Mouse (Mus musculus): ENCODE measurements around the gene Hsf3.
A peak's percentile ranks its signal among the peaks of the same experiment; 100 is the strongest.
"Not testable (repeated sequence)": the region's sequence is repeated elsewhere in the genome, so short reads cannot be mapped to it uniquely, and the experiment has no call there.

The Hsf3 gene

DNA sequence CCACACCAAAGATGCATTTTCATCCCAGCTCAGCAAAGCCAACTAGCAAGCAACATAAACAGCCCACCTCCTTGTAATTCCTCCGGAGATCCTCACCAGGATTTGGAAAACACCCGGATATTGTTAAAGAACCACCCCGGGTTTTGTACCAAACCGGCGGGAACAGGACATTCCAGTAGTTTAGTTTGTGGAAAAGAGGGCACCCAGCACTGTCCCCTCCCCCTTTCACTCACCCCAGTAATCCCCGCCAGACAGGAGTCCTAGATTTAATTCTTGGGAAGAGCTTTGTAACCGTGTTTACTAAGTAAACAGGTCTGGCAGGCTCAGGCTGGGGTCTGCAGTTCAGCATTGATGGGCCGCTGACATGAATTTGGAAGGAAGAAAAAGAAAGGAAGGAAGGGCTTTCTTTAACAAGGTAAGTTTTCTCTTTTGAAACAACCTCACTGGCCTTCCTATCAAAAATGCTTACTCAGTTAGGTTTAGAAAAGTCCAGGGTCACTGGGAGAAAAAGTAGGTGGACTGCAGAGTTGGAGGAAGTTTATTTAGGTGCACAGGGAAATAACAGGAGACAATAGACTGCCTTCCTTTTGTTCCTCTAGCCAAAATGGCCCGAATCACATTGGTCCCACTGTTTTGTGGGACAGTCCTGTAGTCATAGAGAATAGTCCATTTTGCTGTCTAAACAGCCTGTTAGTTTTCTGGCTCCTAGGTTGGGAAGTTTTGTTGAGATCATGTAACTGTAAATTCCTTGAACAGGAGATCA, at the start of gene Hsf3:
Hsf3 (minus strand) TSS at position 94 of the 763 bp plus-strand sequence.
- DNase-seq (ENCODE audit: low spot score): no peak

DNA sequence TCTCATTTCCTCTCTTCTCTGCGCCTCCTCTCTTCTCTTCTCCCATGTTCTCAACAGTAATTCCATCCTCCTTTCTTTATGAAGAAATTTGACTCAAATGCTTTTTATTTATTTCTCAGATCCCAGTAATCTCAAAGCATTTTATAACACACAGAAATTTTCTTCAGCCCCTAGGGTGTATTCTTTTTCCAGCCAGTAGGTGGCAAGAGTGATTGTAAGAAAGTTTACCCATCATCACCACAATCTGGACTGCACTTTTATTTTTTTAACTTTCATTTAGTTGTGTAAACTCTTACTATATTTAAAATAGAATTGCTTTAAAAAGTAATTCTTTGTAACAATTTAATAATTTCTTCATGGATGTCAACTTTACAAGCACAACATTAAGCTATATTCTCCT, 45.5 kb upstream of the Hsf3 start:
- DNase-seq (ENCODE audit: low spot score): no peak

DNA sequence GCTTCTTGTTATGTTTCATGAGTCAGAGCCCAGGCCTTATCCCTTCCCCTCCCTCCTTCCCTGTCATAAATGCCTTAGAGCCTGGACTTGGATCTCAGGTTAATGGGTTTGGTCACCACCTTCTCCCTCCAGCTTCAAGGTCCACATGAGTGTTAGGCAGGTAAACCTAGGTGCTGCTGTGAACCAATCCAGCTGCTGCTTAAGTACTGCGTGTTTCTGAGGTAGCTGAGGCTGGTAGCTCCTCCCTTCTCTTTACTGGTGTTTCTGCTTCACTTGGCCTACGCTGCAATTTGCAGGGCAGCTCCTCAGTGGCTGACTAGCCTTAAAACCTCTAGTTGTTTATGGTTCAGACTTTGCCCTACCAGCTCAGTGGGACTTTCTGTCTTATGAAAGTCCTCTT, 945 bp downstream of the Hsf3 start, which contains the start of gene Heph:
Heph (plus strand) TSS at position 211 of the 400 bp plus-strand sequence.
- no peak for DNase-seq (ENCODE audit: low spot score)

DNA sequence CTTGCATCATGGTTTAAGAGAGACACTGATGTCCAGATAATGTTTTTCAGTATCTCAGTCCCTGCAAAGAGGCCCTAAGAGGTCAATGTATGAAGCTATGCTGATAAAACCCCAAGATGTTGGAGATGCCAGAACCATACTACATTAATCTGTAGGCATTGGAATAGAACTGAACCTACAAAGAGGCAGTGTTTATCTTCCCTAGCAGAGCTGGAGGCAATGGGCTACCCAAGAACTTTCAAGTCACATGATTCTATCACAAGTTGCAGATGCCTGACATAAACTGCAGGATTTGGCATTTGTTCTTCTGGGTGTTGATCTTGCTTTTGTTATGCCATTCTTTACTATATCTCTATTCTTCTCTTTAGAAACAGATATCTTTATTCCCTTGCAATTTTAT, 36.7 kb downstream of the Hsf3 start:
- DNase-seq (ENCODE audit: low spot score): no peak

DNA sequence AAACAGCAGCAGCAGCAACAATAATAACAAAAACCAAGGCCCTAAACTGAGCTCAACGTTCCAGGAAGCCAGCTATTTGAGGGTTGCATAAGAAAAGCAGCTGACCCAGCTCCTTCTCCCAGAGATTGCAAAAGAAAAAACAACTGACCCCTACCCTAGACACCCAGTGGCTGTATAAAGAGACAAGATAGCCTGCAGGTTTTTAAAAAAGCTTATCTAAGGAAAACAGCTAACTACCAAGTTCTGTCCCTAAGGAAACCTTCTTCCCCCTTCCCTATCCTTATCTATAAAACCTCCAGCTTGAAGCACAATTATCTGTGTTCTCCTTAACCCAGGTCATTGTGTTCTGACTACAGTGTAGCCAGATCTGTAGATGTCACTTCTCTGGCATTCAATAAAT, 38.4 kb downstream of the Hsf3 start:
- peak; percentile 8 for DNase-seq (ENCODE audit: low spot score)

DNA sequence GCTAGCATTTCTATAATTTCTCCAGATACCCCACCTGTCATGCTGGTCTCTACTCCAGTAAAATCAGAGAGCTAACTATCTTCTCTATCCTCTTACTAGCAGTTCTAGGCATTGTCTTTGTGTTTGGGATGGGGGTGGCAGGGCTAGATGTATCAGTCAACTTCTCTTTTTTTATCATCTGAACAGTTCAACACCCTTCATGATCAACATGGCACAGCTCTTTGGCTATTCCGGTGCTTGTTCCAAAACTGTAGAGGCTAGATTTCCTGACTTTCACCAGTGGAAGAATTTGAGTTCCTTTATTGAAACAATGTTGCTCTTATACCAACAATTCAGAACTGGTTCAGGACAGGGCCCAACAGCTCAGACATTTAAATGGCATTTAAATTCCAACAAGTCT, 39.1 kb downstream of the Hsf3 start:
- no peak for DNase-seq (ENCODE audit: low spot score)

DNA sequence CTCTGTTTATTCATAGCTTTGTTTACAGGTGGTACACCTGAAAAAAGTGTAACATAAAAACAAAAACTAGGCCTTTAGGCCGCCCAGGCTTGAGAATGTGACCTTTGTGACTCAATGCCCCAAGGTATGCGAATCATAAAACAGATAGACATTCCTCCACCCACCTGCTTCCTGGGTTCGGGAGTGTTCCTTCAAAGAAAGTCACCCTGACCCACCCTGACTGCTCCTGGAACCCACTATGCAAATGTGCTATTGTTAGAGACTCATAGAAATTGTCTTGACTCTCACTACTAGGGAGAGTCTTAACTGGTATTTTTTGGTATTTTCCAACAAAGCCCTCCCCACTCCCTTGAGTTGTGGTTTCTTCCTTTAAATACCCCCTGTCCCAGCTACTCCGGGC, 40.7 kb downstream of the Hsf3 start:
- not testable (repeated sequence) for DNase-seq (ENCODE audit: low spot score)

DNA sequence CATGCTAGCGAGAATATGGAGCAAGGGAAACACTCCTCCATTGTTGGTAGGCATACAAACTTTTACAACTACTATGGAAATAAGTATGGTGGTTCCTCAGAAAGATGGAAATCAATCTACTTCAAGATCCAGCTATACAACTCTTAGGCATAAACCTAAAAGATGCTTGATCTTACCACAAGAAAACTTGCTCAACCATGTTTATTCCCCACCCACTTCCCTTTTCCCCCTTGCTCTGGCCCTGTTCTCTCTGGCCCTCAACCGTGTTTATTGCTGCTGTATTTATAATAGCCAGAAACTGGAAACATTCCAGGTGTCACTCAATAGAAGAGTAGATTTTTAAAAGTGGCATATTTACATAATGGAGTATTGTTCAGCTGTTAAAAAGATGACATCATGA, 117.0 kb downstream of the Hsf3 start:
- DNase-seq (ENCODE audit: low spot score): no peak

DNA sequence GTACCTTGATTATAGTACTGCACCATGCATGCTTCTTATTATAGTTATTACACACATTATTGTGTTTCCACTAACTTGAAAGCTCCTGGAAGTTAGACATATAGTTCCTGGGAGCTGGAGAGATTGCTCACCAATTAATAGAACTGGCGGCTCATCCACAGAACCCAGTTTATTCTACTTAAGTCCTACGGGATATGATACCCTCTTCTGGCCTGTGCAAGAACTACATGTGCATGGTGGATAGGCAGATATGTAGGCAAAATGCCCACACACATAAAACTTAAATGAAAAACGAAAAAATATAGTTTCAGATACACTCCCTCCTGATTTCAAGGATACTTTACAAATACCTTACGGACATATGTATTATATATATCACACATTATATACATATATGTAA, 126.3 kb downstream of the Hsf3 start:
- no peak for DNase-seq (ENCODE audit: low spot score)

DNA sequence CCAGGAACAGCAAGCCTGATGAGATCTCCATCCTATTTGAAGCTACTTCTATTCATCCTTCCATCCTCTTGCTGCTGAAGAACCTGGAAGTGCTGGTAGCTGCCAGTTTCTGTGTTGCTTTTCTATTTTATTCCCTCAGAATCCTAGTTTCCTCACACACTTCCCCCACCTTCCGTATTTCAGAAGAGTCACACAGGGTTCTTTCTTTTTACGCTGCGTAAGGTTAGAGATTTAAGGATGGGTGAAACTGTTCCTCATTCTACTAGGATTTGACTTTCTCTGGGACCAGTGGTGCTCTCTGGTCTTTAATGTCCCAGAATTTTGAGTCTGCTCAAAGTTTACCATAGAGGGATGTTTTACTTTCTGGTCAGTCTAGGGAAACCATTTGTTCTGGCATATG, 162.8 kb downstream of the Hsf3 start, which contains the start of gene Vsig4:
Vsig4 (minus strand) TSS at position 101 of the 400 bp plus-strand sequence.
- DNase-seq (ENCODE audit: low spot score): no peak

DNA sequence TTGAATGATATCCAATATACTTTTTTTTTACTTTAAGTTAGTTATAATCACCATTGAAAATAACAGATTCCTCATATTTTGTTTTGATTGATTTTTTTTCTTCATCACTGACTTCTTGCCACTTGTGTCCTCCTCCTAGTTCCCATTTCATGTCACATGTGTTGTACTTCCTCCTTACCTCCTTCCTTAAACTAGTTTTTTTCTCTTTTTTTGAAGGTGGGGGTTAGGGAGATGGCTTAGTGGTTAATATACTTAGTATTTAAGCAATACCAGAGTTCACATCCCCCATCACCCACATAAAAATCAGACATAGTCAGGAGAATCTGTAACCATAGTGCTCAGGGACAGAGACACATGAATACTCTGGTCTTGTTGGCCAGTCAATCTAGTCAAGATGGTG, 199.6 kb downstream of the Hsf3 start:
- DNase-seq (ENCODE audit: low spot score): no peak
